Mouse (Mus musculus) small intestine, adult 2 months (tissue): ENCODE results near the gene Klf9. TPM values are rescaled to one million over a fixed set of nuclear protein-coding genes. Genes with fewer than 3 reads are reported as not detected.
A peak's percentile ranks its signal among the peaks of the same experiment; 100 is the strongest.
"Not testable (repeated sequence)": the region's sequence is repeated elsewhere in the genome, so short reads cannot be mapped to it uniquely, and the experiment has no call there.

Source experiments
- H3K27ac ChIP-seq: fragments of 200-500 bp; 2 replicates; pipeline ENCODE4 v1.5.1; 2012; ENCODE audit warnings: low read depth, low read length, control low read depth, inconsistent platforms; ENCODE audit not compliant: insufficient read depth
- H3K27me3 ChIP-seq: fragments of 200-500 bp; 2 replicates; pipeline ENCODE4 v1.6.1; 2012; ENCODE audit warnings: mild to moderate bottlenecking, moderate library complexity, low read length, inconsistent platforms; ENCODE audit not compliant: control insufficient read depth, insufficient read depth
- H3K36me3 ChIP-seq: fragments of 200-500 bp; 2 replicates; pipeline ENCODE4 v1.6.1; 2012; ENCODE audit warnings: mild to moderate bottlenecking, low read length, control low read depth, inconsistent platforms; ENCODE audit not compliant: control insufficient read depth, insufficient read depth
- H3K4me1 ChIP-seq: fragments of 200-500 bp; 2 replicates; pipeline ENCODE4 v1.6.1; 2012; ENCODE audit warnings: low read length, inconsistent platforms, mixed read lengths; ENCODE audit not compliant: control insufficient read depth, insufficient read depth, insufficient read length
- H3K4me3 ChIP-seq: fragments of 200-500 bp; 2 replicates; pipeline ENCODE4 v1.5.1; 2012; ENCODE audit warnings: low read depth, mild to moderate bottlenecking, control low read depth, inconsistent platforms, low read length, moderate library complexity
- CTCF ChIP-seq: fragments of 200-500 bp; IDR thresholded peaks from 2 replicates; pipeline ENCODE4 v1.5.1; 2012; ENCODE audit warnings: low read depth, mild to moderate bottlenecking, control low read depth, inconsistent platforms, low read length, moderate library complexity, mixed read lengths; ENCODE audit not compliant: insufficient replicate concordance, insufficient read length; ENCODE audit errors: extremely low read depth
- POLR2A ChIP-seq: fragments of 200-500 bp; IDR thresholded peaks from 2 replicates; pipeline ENCODE4 v1.6.1; 2012; ENCODE audit warnings: low read depth, mild to moderate bottlenecking, control low read depth, inconsistent platforms, low read length, moderate library complexity
- WGBS: fragments of 180-500 bp; shearing (Covaris S2); methylation state at CpG from one replicate; pipeline ENCODE4 v1.1.7; 2018; 5-methylcytosine and 5-hydroxymethylcytosine counted together
- polyA plus RNA-seq: library from polyadenylated mRNA; depleted of rRNA; stranded (reverse); fragments of >200 nt; gene quantifications from 2 replicates; pipeline ENCODE4 v1.2.3, GENCODE M21; 2012

Gene Klf9
- polyA plus RNA-seq, 1 experiment = 16.2 TPM

GRCm38 (mm10) chr19:23142427-23143073, 1.5 kb downstream of the Klf9 start:
- Histone ChIP-seq H3K4me3 (peak overlapping the region; percentile 91), H3K4me1 (peaks cover 2% of the 10 kb centered on the region; the same call in 1 of the 2 replicates), H3K27me3 (no peaks in the 10 kb centered on the region), H3K36me3 (no peaks in the 10 kb centered on the region), H3K27ac (peak overlapping the region; percentile 69)
- TF ChIP-seq POLR2A (peak; percentile 8; the same call in 1 of the 2 replicates), CTCF (no peak)
- WGBS = 3% methylated on average over 28 of the region's 28 CpGs

- peak overlapping the region; percentile 69 for H3K27ac ChIP-seq
- H3K4me1 ChIP-seq = peaks cover 2% of the 10 kb centered on the region; the same call in 1 of the 2 replicates
- no peaks in the 10 kb centered on the region for H3K27me3 ChIP-seq
- WGBS = 19% methylated on average over 7 of the region's 7 CpGs
- H3K4me3 ChIP-seq = peak overlapping the region; percentile 91
- no peak for TF ChIP-seq POLR2A
- TF ChIP-seq CTCF = no peak
- H3K36me3 ChIP-seq = no peaks in the 10 kb centered on the region
Observed at GRCm38 (mm10) chr19:23143074-23143445, 2.0 kb downstream of the Klf9 start.

GRCm38 (mm10) chr19:23143541-23143940, 2.5 kb downstream of the Klf9 start:
- H3K27me3 ChIP-seq = no peaks in the 10 kb centered on the region
- WGBS = 23% methylated on average over 8 of the region's 8 CpGs
- H3K4me1 ChIP-seq = peaks cover 2% of the 10 kb centered on the region; the same call in 1 of the 2 replicates
- TF ChIP-seq CTCF (no peak), POLR2A (no peak)
- peak overlapping the region; percentile 69 for H3K27ac ChIP-seq
- no peaks in the 10 kb centered on the region for H3K36me3 ChIP-seq
- peak overlapping the region; percentile 65 for H3K4me3 ChIP-seq

GRCm38 (mm10) chr19:23144031-23144430, 3.0 kb downstream of the Klf9 start:
- H3K4me1 ChIP-seq = peaks cover 2% of the 10 kb centered on the region; the same call in 1 of the 2 replicates
- H3K4me3 ChIP-seq = peak overlapping the region; percentile 65
- no peaks in the 10 kb centered on the region for H3K27me3 ChIP-seq
- H3K36me3 ChIP-seq = no peaks in the 10 kb centered on the region
- TF ChIP-seq CTCF = no peak
- 8% methylated on average over 9 of the region's 9 CpGs for WGBS
- H3K27ac ChIP-seq = no peak overlapping the region; the same call in 1 of the 2 replicates

GRCm38 (mm10) chr19:23145146-23145545, 4.1 kb downstream of the Klf9 start:
- 45% methylated on average over 3 of the region's 3 CpGs for WGBS
- Histone ChIP-seq H3K4me1 (peaks cover 11% of the 10 kb centered on the region; the same call in 1 of the 2 replicates), H3K4me3 (no peak overlapping the region), H3K36me3 (no peaks in the 10 kb centered on the region), H3K27me3 (no peaks in the 10 kb centered on the region), H3K27ac (no peak overlapping the region)
- no peak for TF ChIP-seq CTCF
- TF ChIP-seq POLR2A = no peak

- not testable (repeated sequence) for H3K27me3 ChIP-seq, H3K4me3 ChIP-seq, H3K27ac ChIP-seq, H3K36me3 ChIP-seq
- WGBS = 77% methylated on average over 7 of the region's 7 CpGs
- H3K4me1 ChIP-seq = peaks cover 15% of the 10 kb centered on the region; the same call in 1 of the 2 replicates
Observed at GRCm38 (mm10) chr19:23145575-23145974, 4.5 kb downstream of the Klf9 start.

- peak overlapping the region; percentile 6 for H3K27ac ChIP-seq
Observed at GRCm38 (mm10) chr19:23146409-23146861, 5.4 kb downstream of the Klf9 start.

More at GRCm38 (mm10) chr19:23146409-23146861, 5.4 kb downstream of the Klf9 start:
- no peak for TF ChIP-seq CTCF
- TF ChIP-seq POLR2A = no peak
- Histone ChIP-seq H3K4me3 (0 out of 2 replicates have a peak overlapping the region, but pooled peaks have one; percentile 7), H3K27me3 (no peaks in the 10 kb centered on the region), H3K36me3 (no peaks in the 10 kb centered on the region), H3K4me1 (peaks cover 20% of the 10 kb centered on the region; the same call in 1 of the 2 replicates)
- whole genome bisulfite sequencing = 59% methylated on average over 12 of the region's 12 CpGs
